Comparison of ENCODE assay signal across 10 mouse cellular contexts in the genomic region with DNA sequence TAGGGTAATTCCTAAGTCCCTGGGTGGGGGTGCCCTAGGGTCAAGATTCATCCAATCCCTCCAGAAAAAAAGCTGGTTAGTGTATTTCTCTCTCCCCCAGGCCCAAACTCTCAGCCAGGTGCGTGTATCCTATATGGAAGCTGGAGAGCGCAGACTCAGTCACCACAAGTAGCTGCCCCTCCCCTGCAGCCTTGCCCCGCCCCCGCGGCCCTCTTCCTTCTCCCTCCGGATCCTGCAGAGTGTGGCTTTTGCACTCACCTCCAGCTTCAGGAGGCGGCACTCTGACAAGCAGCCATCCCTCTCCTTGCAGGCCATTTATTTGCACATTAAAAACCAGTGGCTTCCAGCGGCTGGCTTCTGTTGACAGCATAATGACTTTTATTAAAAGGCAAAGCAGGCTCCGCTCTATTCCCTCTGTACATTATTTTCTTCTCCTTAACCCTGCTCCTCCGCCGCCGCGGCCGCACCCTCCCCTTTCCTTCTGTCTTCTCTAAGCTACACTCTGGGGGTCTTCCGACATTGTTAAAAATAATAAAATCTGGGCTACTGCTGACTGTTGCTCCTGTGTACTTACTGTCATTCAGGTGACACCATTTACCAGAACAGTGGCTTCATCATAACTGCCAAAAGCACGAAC. TPM values are rescaled to one million over a fixed set of nuclear protein-coding genes. Genes with fewer than 3 reads are reported as not detected.
DNase-seq lines count a peak whose midpoint lies in the region; TF ChIP-seq lines count a peak whose summit lies in the region.
"Had no signal": no experiment of that assay in that cellular context is flagged by ENCODE, and none has a peak within 500 bp of the region (broad histone marks: within the 10 kb centered on the region; RNA-seq: fewer than 3 reads in every experiment).

No protein-coding gene starts in this region.

- TF ChIP-seq CTCF in kidney, adult 2 months (conservative IDR thresholded peaks at IDR 0.05; ENCODE audit: insufficient read depth, insufficient read length, low read depth, low read length), result no peak
- TF ChIP-seq CTCF in left cerebral cortex, adult 2 months (IDR thresholded peaks at IDR 0.05), result no peak

- H3K27ac ChIP-seq in embryonic facial prominence, embryonic 10.5 days (replicated peaks), result no peak overlapping the region
- H3K27ac ChIP-seq in kidney, adult 2 months (ENCODE audit: insufficient read depth, low read depth, low read length), result no peak overlapping the region
- no peak overlapping the region for H3K27ac ChIP-seq in left cerebral cortex, adult 2 months

- TF ChIP-seq POLR2A in kidney, adult 2 months (IDR thresholded peaks at IDR 0.05; ENCODE audit: low read depth, low read length), result no peak

- peaks cover 70% of the 10 kb centered on the region for H3K27me3 ChIP-seq in embryonic facial prominence, embryonic 10.5 days (replicated peaks; ENCODE audit: low read depth, poor library complexity, severe bottlenecking)
- H3K27me3 ChIP-seq in kidney, adult 2 months (replicated peaks; ENCODE audit: control insufficient read depth, insufficient read depth, low read length), result no peaks in the 10 kb centered on the region

- peak overlapping the region; percentile 39 for H3K4me3 ChIP-seq in embryonic facial prominence, embryonic 10.5 days
- H3K4me3 ChIP-seq in kidney, adult 2 months (ENCODE audit: insufficient read depth, low read depth, low read length), result no peak overlapping the region
- no peak overlapping the region for H3K4me3 ChIP-seq in left cerebral cortex, adult 2 months
- H3K4me3 ChIP-seq: megakaryocyte, embryonic 14.5 days had no signal

- DNase-seq in R1 (ENCODE audit: low read depth, low spot score), result peak; percentile 84
- DNase-seq in embryonic facial prominence, embryonic 10.5 days (ENCODE audit: low spot score), result peak; percentile 60
- peak; percentile 11 for DNase-seq in kidney, adult 2 months
- peak; percentile 10 for DNase-seq in lung, postnatal 25 days (ENCODE audit: low spot score)
- no peak for DNase-seq in spleen, postnatal 4 days (ENCODE audit: low spot score in 2 of 2)
- no peak for DNase-seq in ovary, adult 18-20 months (ENCODE audit: low spot score)
- no peak for DNase-seq in left cerebral cortex, adult 2 months (ENCODE audit: extremely low spot score in 1 of 2, low spot score in 2 of 2)
- DNase-seq: adrenal gland, postnatal 36 days; gastrocnemius, postnatal 25 days had no signal

- no peaks in the 10 kb centered on the region for H3K36me3 ChIP-seq in embryonic facial prominence, embryonic 10.5 days (replicated peaks)
- no peaks in the 10 kb centered on the region for H3K36me3 ChIP-seq in kidney, adult 2 months (ENCODE audit: control insufficient read depth, insufficient read depth, low read length)

- H3K4me1 ChIP-seq in embryonic facial prominence, embryonic 10.5 days, result no peaks in the 10 kb centered on the region
- H3K4me1 ChIP-seq in kidney, adult 2 months (ENCODE audit: control insufficient read depth, insufficient read depth, low read length), result no peaks in the 10 kb centered on the region

- 1% methylated on average over 16 of the region's 16 CpGs for WGBS in embryonic facial prominence, embryonic 10.5 days
- WGBS in kidney, adult 2 months, result 9% methylated on average over 16 of the region's 16 CpGs

- no peaks in the 10 kb centered on the region for H3K9me3 ChIP-seq in embryonic facial prominence, embryonic 10.5 days
- H3K9me3 ChIP-seq: megakaryocyte, embryonic 14.5 days had no signal

- intact Hi-C loops in left cerebral cortex, adult 2 months (cut with DNase I), result no loop called here

RNA-seq across cellular contexts. Expression of gene Rasgrf1, which starts 41.5 kb away (rescaled TPM):
- 0.23 and 0.24 TPM in 2 replicates for polyA plus RNA-seq in embryonic facial prominence, embryonic 10.5 days (2016; fragmentation: Nextera tagmentation; extraction: Ambion mirVana)
- polyA plus RNA-seq in kidney, adult 2 months (2012; rRNA removed), result 0.03 TPM in 1 of 2 replicates, not detected in the other
- total RNA-seq in left cerebral cortex, adult 2 months (2021), result 100 to 1,000 TPM; 273 to 297 TPM
- total RNA-seq: gastrocnemius, postnatal 25 days had no signal

Comparison
In these comparisons a context has a peak if more than half of its experiments do, and no peak if none do; other contexts are left out.
1. DNase-seq: peak in R1 (single experiment), embryonic facial prominence, embryonic 10.5 days (single experiment), kidney, adult 2 months (single experiment) and lung, postnatal 25 days (single experiment); none in spleen, postnatal 4 days (0 of 2), ovary, adult 18-20 months (single experiment) and left cerebral cortex, adult 2 months (0 of 2).